Mouse (Mus musculus): ENCODE data around the gene Hacd3. TPM values are rescaled to one million over a fixed set of nuclear protein-coding genes. Genes with fewer than 3 reads are reported as not detected.
"Not testable (repeated sequence)": the region's sequence is repeated elsewhere in the genome, so short reads cannot be mapped to it uniquely, and the experiment has no call there.

Gene Hacd3
- total RNA-seq, 2 experiments from 2014 or later = 13.3 to 14.1 TPM

DNA sequence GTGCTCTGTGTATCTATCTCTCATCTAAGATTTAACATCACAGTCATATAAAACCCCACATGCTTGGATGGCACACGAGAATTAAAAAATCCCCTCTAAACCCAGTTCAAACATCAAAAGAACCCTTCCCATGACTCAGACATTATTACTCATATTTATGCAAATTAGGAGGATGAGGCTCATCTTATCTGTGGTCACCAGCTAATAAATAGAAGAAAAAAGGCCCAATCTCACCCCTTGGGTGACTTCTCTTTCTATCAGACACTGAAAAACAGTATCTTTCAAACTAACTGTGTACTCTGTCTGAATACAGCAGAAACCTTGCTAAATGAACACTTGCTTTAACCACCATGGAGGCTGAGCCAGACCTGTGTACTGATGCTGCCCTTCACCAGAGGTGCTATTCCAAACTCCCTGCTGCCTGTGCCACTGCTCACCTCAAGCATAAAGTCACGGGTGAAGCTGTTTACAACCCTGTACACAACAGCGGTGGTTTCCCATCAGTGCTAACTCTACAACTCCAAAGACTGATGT, 2.8 kb downstream of the Hacd3 start:
- no peak for DNase-seq
- intact Hi-C loops (cut with DNase I; ENCODE audit: low total_unique reads) = no loop called here

DNA sequence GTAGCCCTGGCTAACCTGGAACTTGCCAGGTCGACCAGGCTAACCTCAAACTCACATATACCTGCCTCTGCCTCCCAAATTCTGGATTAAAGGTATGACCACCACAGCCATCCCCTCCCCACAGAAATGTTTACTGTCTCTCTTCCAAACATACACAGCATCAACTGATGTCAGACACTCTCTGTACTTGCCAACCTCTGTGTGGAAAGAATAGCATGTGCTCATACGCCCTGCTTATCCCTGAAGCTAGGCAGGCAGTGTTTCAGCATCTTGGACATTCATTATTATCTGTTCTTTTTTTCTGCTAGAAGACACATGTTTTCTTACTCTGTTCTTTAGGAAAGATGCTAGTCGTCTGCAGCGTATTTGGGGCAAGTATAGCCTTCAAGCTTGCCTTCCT, 3.6 kb downstream of the Hacd3 start:
- DNase-seq = no peak
- intact Hi-C loops (cut with DNase I; ENCODE audit: low total_unique reads) = no loop called here

DNA sequence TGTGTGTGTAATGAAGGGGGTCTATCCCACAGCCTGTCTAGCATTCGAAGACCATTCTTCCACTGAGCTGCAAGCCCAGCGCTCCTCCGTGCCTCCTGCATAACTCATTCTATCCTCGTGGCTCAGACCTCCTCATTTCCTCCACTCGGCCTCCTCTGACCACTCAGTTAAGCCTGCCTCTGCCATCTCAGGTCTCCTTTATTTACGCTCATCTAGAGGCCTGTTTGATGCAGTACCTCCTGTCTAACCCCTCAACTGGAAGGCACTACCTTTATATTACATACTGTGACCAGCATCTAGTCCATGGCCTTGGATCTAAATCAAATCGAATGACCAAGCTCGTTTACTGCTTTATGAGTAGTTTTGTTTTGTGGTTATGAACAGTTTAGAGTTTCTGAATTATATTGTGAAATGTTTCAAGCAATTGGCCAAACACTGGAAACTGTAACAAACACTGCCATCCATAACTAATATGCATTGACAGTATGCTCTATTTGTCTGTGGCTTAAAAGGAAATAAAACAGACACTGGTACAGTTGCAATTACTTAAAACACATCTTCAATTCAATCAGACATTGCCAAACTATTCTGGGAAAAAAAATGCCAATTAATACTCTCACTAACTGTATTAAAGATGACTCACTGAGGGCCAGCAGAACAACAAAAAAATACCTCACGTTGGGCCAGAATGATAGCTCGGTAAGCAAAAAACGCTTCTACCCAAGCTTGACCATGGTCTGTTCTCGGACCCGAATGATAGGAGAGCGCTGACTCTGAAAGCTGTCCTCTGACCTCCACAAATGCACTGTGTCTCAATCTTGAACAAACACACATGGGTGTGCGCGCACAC, 4.3 kb downstream of the Hacd3 start:
- intact Hi-C loops (cut with DNase I; ENCODE audit: low total_unique reads) = no loop called here

DNA sequence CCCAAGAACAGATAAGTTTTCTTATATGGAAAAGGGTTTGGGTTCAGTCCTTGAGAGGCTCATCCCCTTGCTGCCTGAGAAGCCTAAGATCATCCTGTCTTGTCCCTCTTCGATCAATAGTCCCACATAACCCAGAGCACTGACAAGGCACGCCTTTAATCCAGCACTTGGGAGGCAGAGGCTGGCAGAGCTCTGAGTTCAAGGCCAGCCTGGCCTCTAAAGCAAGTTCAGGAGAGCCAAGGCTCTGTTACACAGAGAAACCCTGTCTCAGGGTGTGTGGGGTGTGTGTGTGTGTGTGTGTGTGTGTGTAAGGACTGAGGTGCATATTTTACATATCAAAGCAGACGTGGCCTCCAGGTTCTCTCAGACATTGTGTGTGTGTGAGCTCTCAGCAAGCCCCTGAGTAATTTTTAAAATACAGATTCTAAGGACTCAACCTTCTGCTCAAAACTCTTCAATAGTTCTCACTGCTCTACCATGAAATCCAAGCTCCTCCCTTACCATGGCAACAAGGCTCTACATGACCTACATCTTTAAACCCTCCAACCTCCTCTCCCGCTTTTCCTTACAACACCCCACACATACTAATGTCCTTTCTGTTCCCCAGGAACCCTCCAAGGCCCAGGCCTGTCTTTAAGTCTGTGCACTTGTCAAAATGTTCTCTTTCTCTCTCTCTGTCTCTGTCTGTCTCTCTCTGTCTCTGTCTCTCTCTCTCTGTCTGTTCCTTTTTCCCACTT, 5.1 kb downstream of the Hacd3 start:
- DNase-seq = no peak
- intact Hi-C loops (cut with DNase I; ENCODE audit: low total_unique reads) = no loop called here

More for the DNA sequence above, 4.3 kb downstream of the Hacd3 start:
- DNase-seq = no peak

DNA sequence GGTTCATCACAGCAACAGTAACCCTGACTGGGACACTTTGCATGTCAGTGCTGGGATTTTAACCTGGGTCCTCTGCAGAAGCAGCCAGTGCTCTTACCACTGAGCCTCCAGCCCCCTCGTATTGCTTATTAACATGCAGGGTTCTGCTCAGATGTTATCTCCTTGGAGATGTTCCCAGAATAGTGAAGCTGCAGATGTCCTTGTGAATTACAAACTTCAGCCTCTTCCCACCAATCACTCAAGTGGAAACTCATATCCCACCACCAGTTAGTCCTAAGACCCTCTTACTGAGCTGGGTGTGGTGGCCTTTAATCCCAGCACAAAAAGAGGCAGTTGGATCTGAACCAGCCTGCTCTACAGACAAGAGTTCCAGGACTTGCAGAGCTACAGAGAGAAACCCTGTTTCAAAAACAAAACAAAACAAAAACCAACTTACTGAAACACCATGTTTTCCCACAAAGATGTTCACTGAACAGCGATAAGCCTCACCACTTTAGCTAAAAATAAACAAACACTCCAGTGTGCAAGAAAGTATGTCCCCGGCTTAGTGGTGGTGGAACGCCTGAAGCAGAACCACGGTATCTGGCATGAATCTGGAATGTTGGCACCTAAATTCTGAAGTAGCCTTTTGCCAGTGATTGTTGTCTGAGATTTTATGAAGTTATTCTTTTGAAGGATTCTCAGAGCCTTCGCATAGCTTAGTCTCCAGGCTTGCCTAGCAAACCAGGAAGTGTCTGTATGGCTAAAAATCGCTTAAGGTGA, 5.9 kb downstream of the Hacd3 start:
- DNase-seq = no peak

DNA sequence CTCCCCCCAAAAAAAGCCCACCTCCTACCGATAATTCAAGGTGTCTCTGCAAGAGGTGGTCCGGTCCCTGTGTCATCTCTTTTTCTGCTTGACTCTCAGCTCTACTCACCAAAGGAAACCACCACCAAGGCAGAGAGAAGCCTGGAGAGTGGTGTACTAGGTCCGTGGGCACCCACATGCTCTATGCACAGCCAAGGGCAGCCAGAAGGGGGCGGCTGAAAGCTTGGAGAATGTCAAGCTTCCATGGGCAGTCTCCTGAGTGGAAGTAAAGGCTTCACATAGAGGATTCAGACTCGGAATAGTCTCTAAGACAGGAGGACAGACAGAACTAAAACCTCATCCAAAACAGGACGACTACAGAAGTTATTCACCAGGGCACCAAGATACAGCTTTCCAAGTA, 10.2 kb downstream of the Hacd3 start:
- intact Hi-C loops (cut with DNase I; ENCODE audit: low total_unique reads) = loop anchor here (5.0 kb wide), 1 partner anchor 111 kb away; no protein-coding TSS in a partner anchor

More for the DNA sequence above, 5.9 kb downstream of the Hacd3 start:
- intact Hi-C loops (cut with DNase I; ENCODE audit: low total_unique reads) = no loop called here

DNA sequence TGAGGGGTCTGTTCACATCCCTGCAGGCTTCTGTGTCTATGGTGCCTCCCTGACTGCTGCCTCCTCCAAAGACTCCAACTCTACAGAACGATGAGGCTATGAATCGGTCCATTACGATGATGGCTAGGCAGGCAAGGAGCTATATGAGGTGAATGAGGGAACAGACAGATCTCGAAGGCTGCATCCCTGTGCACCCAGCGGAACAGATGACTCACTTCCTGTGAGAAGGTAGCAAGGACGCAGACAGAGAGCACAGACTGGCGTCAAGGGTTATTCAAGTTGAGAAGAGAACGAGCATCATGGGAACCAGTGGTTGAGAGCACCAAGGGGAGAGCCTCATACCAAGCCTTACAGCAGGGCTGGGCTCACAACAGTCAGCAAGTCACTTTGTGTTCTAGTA, 10.9 kb downstream of the Hacd3 start:
- intact Hi-C loops (cut with DNase I; ENCODE audit: low total_unique reads) = loop anchor here (5.0 kb wide), 1 partner anchor 112 kb away; no protein-coding TSS in a partner anchor

More for the DNA sequence above, 10.2 kb downstream of the Hacd3 start:
- DNase-seq = peak; percentile 47

DNA sequence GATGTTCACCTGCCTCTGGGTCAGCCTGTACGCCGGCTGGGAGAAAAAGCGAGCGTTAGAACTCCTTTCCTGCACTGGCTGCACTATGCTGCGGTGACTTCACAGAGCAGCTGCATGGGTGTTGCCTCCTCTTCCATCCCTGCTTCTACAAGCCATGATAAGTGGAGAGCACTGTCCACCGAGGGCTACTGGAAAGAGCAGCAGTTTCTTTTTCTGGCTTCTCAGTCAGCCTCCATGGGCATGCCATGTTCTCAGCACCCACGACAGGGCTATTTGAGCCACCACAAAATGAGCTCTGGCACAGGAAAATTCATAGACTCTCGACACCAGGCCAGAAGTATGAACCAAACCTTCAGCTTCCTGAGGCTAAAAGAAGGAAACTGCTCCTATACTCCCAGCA, 15.8 kb downstream of the Hacd3 start:
- no peak for DNase-seq
- intact Hi-C loops (cut with DNase I; ENCODE audit: low total_unique reads) = no loop called here

More for the DNA sequence above, 10.9 kb downstream of the Hacd3 start:
- no peak for DNase-seq

DNA sequence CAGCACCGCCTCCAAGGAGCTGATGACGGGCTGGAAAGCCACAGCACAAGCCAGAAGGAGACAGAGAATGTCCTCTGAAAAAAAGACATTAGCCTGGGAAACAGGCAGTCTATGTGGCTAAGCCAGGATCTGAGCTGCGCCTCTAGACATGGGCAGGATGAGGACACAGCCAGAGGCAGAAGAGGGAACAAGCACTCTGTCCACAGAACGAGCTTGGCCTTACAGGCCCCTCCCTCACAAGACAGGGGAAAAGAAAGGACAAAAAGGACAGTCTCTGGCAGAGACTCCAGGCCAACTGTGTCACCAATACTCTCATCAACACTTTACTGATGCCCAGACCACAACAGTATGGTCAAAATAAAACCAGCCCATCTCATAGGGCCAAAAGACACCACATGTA, 20.0 kb downstream of the Hacd3 start:
- intact Hi-C loops (cut with DNase I; ENCODE audit: low total_unique reads) = no loop called here

DNA sequence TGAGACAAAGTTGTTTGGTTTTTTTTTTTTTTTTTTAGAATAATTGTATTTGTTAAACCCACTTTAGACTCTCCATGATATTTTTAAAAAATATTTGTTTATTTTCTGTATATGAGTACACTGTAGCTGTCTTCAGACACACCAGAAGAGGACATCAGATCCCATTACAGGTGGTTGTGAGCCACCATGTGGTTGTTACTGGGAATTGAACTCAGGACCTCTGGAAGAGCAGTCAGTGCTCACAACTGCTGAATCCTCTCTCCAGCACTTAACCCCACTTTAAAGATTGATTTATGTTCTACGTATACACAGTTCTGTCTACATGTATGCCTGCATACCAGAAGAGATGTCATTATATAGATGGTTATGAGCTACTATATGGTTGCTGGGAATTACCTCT, 26.0 kb downstream of the Hacd3 start:
- intact Hi-C loops (cut with DNase I; ENCODE audit: low total_unique reads); DNase-seq: not testable (repeated sequence)

More for the DNA sequence above, 20.0 kb downstream of the Hacd3 start:
- no peak for DNase-seq

DNA sequence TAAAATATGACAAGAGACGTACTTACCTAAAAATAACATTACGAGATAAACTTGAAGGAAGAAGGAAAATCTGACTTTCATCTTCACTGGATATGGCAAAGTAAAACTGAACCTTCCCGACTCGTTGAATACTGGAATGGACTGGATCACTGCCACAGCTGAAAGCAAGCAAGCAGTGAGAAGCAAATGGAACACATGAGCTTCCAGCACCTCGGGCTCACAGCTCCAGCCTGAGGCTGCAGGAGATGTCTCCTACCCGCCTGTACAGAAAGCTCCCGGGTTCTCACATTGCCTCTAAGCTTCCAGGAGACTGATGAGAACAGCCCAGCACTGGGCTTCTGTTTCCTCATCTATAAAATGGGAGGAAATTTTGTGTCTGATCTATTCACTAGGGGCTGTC, 31.2 kb downstream of the Hacd3 start:
- no peak for DNase-seq
- intact Hi-C loops (cut with DNase I; ENCODE audit: low total_unique reads) = no loop called here

DNA sequence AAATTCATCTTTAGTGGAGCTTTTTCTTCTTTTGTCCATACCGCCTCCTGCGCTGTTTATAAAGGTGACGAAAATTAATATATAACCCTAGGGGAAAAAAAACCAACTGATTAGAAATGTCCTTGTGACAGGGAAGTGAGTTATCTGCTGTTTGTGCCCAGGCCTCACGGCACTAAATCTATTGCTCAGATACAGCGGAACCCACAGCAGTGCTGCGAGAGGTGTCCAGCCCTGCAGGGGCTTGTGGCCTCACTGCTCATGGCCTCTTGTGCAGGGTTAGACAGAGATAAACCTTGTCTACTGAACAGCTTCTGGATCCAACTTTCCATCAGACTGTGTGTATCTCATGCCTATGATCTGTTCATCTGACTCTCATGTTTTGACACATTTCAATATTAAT, 33.0 kb downstream of the Hacd3 start:
- DNase-seq = no peak
- intact Hi-C loops (cut with DNase I; ENCODE audit: low total_unique reads) = no loop called here

DNA sequence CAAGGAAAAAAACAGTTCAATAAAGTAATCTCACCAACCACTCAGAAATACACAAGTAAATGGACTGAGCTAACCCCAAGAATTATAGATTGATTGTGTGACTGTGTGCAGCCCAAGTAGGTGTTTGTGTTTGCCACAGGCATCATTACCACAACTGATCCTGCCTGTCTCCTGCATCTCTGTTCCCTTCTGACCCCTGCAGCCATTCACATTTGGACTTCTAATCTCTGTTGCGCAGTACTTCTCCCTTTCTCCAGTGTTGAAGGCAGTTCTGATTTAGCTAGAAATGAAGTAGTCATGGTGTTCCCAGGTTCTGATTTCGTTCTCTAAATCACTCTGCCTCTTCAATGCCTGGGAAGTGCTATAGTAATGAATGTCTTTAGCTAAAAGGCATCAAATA, 33.8 kb downstream of the Hacd3 start:
- intact Hi-C loops (cut with DNase I; ENCODE audit: low total_unique reads) = no loop called here
- no peak for DNase-seq

DNA sequence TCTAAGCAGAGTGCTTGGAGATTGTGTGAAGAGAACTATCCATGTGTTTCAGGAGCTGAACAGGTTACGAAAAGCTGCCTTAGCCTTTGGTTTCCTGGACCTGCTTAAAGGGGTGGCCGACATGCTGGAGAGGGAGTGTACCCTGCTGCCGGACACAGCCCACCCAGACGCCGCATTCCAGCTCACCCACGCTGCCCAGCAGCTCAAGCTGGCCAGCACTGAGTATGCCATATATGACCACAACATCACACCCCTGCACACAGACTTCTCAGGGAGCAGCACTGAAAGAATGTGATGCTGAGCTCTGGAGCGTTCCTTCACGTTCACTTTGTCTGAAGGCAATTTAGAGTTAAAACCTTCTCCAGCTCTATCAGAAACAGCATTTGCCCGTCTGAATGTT, 35.7 kb downstream of the Hacd3 start:
- DNase-seq = no peak
- intact Hi-C loops (cut with DNase I; ENCODE audit: low total_unique reads) = no loop called here

DNA sequence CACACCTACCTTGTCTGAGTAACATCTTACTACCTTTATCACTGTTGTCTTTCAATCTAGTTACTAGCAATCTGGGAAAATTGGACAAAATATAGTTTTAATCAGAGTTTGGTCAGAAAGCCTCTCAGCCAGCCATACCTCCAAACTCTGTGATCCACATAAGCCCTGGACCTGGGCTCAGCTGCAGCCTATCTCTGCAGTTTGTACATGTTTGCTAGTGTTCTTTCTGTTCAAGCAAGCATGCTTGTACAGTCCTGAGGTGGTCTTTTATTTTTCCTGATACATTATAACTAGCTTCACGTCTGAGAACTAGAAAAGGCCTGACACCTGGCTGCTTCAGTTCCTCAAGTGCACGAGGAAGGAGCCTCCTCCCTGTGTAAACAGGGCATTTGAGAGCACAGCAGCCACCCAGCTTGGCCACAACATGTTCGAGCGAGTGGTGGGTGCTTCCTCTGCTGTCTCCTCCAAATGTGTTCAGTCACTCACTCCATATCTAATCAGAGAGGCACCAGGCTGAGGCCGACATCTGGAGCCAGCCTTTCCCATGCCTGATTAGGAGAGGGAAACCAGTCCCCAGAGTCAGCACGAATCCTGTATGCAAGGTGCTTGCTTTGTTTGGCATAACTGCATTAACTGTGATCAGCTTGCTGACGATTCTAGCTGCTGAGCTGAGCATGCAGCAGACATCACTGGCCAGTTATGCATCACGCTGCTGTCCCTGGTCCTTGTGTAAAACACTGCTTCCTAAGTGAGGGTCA, 36.3 kb downstream of the Hacd3 start:
- intact Hi-C loops (cut with DNase I; ENCODE audit: low total_unique reads) = no loop called here

DNA sequence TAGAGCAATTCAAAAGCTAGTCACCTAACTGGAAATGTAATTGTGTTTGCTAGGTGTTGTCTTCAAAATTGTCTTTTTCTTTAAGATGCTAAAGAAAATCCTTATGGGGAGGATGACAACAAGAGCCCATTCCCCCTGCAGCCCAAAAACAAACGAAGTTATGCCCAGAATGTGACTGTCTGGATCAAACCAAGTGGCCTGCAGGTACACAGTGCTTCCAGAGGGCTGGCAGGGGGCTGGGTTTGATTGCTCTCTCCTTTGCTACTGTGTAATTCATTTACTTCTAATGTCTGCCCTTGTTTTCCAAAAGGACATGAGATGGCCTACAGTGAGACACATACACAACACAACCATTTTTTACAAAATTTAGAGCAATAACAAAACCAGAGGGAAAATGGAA, 39.6 kb downstream of the Hacd3 start:
- intact Hi-C loops (cut with DNase I; ENCODE audit: low total_unique reads) = no loop called here
- no peak for DNase-seq

More for the DNA sequence above, 36.3 kb downstream of the Hacd3 start:
- DNase-seq = no peak

DNA sequence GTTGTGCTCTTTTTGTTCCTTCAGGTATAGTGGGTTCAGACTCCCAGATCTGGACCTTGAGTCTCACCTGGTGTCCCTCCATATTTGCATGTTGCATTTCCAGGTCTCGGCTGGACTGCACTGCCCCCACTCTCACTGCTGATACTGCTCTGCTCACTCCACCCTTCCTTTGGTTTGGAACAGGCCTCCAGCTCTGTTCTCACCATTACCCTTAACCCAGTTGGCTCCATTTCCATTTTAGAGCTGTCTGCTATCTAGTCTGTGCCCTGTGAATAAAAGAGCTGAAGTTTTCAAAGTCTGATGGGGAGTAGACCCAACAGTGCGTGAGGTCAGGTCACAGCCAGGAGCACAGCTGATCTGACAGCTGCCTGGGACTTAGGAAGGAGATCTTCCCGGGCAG, 40.9 kb downstream of the Hacd3 start:
- intact Hi-C loops (cut with DNase I; ENCODE audit: low total_unique reads) = no loop called here
- peak; percentile 14 for DNase-seq

DNA sequence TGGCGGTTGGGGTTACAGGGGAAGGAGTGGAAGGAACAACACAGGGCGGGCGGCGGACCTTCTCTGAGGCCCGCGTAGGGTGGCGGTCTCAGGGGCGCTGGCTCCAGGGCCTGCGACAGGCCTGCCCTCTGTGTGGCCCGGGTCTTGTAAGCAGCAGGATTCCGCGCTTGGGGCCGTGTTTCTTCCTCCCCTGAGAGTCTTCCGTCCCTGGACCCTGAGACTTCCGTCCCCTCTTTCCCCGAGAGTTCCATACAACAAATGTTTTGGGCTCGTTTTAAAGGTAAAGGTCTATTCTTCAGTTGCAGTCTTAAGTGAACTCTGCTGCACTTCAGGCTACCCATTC, 60.5 kb downstream of the Hacd3 start:
- intact Hi-C loops (cut with DNase I; ENCODE audit: low total_unique reads) = no loop called here
- DNase-seq = no peak

All from gastrocnemius, postnatal 14 days (tissue).